Mouse (Mus musculus) bone marrow, adult 2 months (tissue): ENCODE measurements around the gene Gabra5.

Experiments used
- CTCF ChIP-seq: fragments of 200-500 bp; IDR thresholded peaks from 2 replicates; pipeline ENCODE4 v1.5.1; 2011; ENCODE audit warnings: low read length, control low read depth; ENCODE audit not compliant: control insufficient read depth, insufficient read depth
- POLR2A ChIP-seq: fragments of 200-500 bp; IDR thresholded peaks from 2 replicates; pipeline ENCODE4 v1.6.1; 2011; ENCODE audit warnings: low read depth, mild to moderate bottlenecking, control low read depth, low read length, borderline replicate concordance; ENCODE audit not compliant: control insufficient read depth

DNA sequence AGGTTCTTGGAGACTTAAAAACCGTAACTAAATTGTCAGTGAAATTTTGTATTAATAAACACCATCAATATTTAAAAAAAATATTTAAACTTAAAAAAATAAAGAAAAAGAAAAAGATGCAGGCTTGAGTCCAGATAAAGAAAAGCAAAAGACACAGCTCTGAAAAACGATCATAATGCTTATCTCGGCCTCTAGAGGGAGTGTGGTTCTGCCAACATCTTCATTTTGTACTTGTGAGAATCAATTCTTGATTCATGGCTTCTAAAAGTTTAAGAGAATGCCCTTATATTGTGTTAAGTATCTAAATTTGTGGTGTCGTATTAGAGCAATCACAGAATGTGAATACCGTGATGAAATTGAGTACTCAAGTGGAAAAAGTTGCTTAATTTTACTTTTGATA is 49.5 kb downstream of the Gabra5 start:
- no peak for TF ChIP-seq POLR2A
- no peak for TF ChIP-seq CTCF
